Mouse (Mus musculus): ENCODE results near the gene Setd1b. TPM values are rescaled to one million over a fixed set of nuclear protein-coding genes. Genes with fewer than 3 reads are reported as not detected.

Gene Setd1b
- total and polyA plus RNA-seq, 3 experiments, result 0.50 to 9.1 (median 2.3) TPM

DNA sequence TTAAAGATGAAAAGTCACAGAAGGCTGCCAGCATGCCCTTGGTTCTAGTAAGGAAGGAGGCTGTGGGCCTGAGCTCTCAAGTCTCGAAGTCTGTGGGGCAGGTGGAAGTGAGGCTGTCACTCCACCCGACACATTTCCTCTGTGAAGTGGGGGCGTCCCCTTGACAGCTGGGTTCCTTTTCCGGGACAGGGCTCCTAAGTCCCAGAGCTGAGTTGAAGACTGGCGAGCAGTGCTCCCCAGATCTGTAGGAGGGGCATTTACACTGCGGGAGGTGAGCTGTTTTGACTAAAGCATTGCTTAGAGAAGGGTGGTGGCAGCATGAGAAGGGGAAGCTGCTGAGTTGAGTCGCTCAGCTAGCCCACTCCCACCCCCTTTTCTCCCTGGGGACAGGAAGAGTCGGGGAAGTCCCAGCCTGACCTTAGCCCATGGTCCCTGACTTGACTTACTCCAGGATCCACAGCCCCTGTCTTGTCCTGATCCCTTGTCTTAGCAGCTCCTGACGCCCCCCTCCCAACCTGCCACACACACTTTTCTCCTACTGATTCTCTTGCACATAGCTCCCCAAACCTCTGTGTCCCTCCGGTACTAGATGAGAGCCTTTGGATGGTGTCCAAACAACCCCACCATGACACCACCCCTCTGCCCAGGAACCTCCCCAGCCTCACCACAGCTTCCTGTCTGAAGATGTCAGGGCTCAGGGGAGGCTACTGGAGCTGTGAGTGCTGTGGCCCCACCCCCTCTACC lies 13.4 kb upstream of the Setd1b start:
- DNase-seq (ENCODE audit: extremely low read depth), result peak; percentile 98
- Histone ChIP-seq H3K9me3 (replicated peaks; ENCODE audit: low read length) (no peaks in the 10 kb centered on the region), H3K79me2 (replicated peaks; ENCODE audit: control insufficient read depth, extremely low read depth, insufficient read depth, poor library complexity, severe bottlenecking) (peaks cover 60% of the 10 kb centered on the region), H3K4me3 (replicated peaks in 1 of 3; ENCODE audit: low read depth in 2 of 3, low read length in 2 of 3, poor library complexity in 1 of 3) (peak overlapping the region; percentile 24 to 72 (median 55)), H3K4me2 (ENCODE audit: insufficient read depth, low read depth, poor library complexity, severe bottlenecking) (peak overlapping the region; percentile 87), H3K9ac (ENCODE audit: insufficient read depth, low read depth) (peak overlapping the region; percentile 42), H3K27ac (ENCODE audit: insufficient read depth, low read depth) (peak overlapping the region; percentile 98), H3K27me3 (replicated peaks) (no peaks in the 10 kb centered on the region), H3K36me3 (replicated peaks in 1 of 2; ENCODE audit: control insufficient read depth in 1 of 2, insufficient read depth in 1 of 2, low read length in 1 of 2) (peaks cover 11 to 29% of the 10 kb centered on the region in 2 experiments), H3K4me1 (ENCODE audit: control insufficient read depth in 1 of 2, insufficient read depth in 2 of 2) (peaks cover 7 to 73% of the 10 kb centered on the region in 2 experiments)
- TF ChIP-seq CHD2 (IDR thresholded peaks at IDR 0.05; ENCODE audit: low read length), result peak; percentile 5
- peak; percentile 86 for TF ChIP-seq SIN3A (IDR thresholded peaks at IDR 0.05; ENCODE audit: low read length)
- peak; percentile 47 for TF ChIP-seq MEF2A (IDR thresholded peaks at IDR 0.05; ENCODE audit: borderline replicate concordance, low read depth, low read length)
- TF ChIP-seq IRF4 (IDR thresholded peaks at IDR 0.05; ENCODE audit: low read depth, low read length), result peak; percentile 55
- peak; percentile 70; the same call in 1 of the 2 replicates for TF ChIP-seq EP300 (IDR thresholded peaks at IDR 0.05; ENCODE audit: low read length)
- peak; percentile 93 for TF ChIP-seq ETS1 (conservative IDR thresholded peaks at IDR 0.05; ENCODE audit: low read depth, low read length)
- TF ChIP-seq PAX5 (IDR thresholded peaks at IDR 0.05; ENCODE audit: low read length), result no peak
- peak; percentile 89 for TF ChIP-seq MAX (IDR thresholded peaks at IDR 0.05; ENCODE audit: low read length)
- TF ChIP-seq ZC3H11A (IDR thresholded peaks at IDR 0.05; ENCODE audit: low read depth, low read length), result no peak
- TF ChIP-seq NELFE (IDR thresholded peaks at IDR 0.05; ENCODE audit: low read depth, low read length), result no peak; the same call in 1 of the 2 replicates
- TF ChIP-seq UBTF (IDR thresholded peaks at IDR 0.05; ENCODE audit: low read depth, low read length), result no peak; the same call in 1 of the 2 replicates
- peak; percentile 69 for TF ChIP-seq MYC (IDR thresholded peaks at IDR 0.05; ENCODE audit: low read depth, low read length)
- peak; percentile 69; the same call in 1 of the 2 replicates for TF ChIP-seq TBP (conservative IDR thresholded peaks at IDR 0.05; ENCODE audit: low read depth, low read length)
- TF ChIP-seq ELF1 (IDR thresholded peaks at IDR 0.05; ENCODE audit: low read depth, low read length), result peak; percentile 84
- no peak for TF ChIP-seq POLR2AphosphoS2 (IDR thresholded peaks at IDR 0.05; ENCODE audit: low read depth, low read length)
- TF ChIP-seq BHLHE40 (IDR thresholded peaks at IDR 0.05; ENCODE audit: low read depth, low read length), result peak; percentile 83
- TF ChIP-seq ZMIZ1 (IDR thresholded peaks at IDR 0.05; ENCODE audit: low read depth, low read length), result peak; percentile 50
- peak; percentile 13; the same call in 1 of the 2 replicates for TF ChIP-seq JUN (IDR thresholded peaks at IDR 0.05; ENCODE audit: insufficient read depth, low read depth, low read length)
- TF ChIP-seq HCFC1 (IDR thresholded peaks at IDR 0.05; ENCODE audit: low read depth, low read length), result peak; percentile 52; the same call in 1 of the 2 replicates
- peak; percentile 65 for TF ChIP-seq POLR2A (IDR thresholded peaks at IDR 0.05; ENCODE audit: low read depth, low read length)
- peak; percentile 80 for TF ChIP-seq MXI1 (IDR thresholded peaks at IDR 0.05; ENCODE audit: low read depth, low read length)
- 0 out of 2 replicates have a peak, but pooled peaks have one; percentile 44 for TF ChIP-seq KAT2A (IDR thresholded peaks at IDR 0.05; ENCODE audit: insufficient replicate concordance, low read length)
- no peak for TF ChIP-seq CTCF (conservative IDR thresholded peaks at IDR 0.05 in 1 of 2, IDR thresholded peaks at IDR 0.05 in 1 of 2; ENCODE audit: low read depth in 2 of 2, low read length in 2 of 2)
- peak; percentile 89 for TF ChIP-seq MAZ (IDR thresholded peaks at IDR 0.05; ENCODE audit: low read depth, low read length)
- peak; percentile 79; the same call in 1 of the 2 replicates for TF ChIP-seq TCF12 (IDR thresholded peaks at IDR 0.05; ENCODE audit: low read depth, low read length)
- TF ChIP-seq SMC3 (IDR thresholded peaks at IDR 0.05; ENCODE audit: low read depth, low read length), result no peak
- no peak for TF ChIP-seq E2F4 (IDR thresholded peaks at IDR 0.05; ENCODE audit: insufficient replicate concordance, low read depth, low read length)
- dilution Hi-C loops (cut with MboI; ENCODE audit: extremely low pct_ligation_motif_present, extremely low pct_unique_long_range_greater_than_20kb, low sequenced_read_pairs) (no loop called here), in situ Hi-C loops (cut with MboI; ENCODE audit: low pct_ligation_motif_present, low pct_unique_long_range_greater_than_20kb, low sequenced_read_pairs) (no loop called here)
